Mouse (Mus musculus): ENCODE results near the gene Plekhh3. TPM values are rescaled to one million over a fixed set of nuclear protein-coding genes. Genes with fewer than 3 reads are reported as not detected.

The Plekhh3 gene
- polyA plus RNA-seq, 1 experiment, result 18.3 TPM

- Histone ChIP-seq H3K36me3 (ENCODE audit: control insufficient read depth, insufficient read depth) (no peaks in the 10 kb centered on the region), H3K79me2 (ENCODE audit: control insufficient read depth, insufficient read depth) (no peaks in the 10 kb centered on the region), H3K27me3 (ENCODE audit: control insufficient read depth, insufficient read depth, insufficient read length) (no peaks in the 10 kb centered on the region), H3K79me3 (ENCODE audit: low read depth) (no peaks in the 10 kb centered on the region), H3ac (ENCODE audit: control insufficient read depth, insufficient read length, low read depth) (no peak overlapping the region), H3K4me3 (ENCODE audit: insufficient read depth, poor library complexity, severe bottlenecking) (no peak overlapping the region)
- TF ChIP-seq MAX (IDR thresholded peaks at IDR 0.05) (no peak), USF1 (IDR thresholded peaks at IDR 0.05; ENCODE audit: low read depth) (no peak), CEBPB (IDR thresholded peaks at IDR 0.05; ENCODE audit: low read depth) (no peak), CTCF (IDR thresholded peaks at IDR 0.05; ENCODE audit: control insufficient read depth, insufficient read depth, insufficient read length) (no peak), FOSL1 (IDR thresholded peaks at IDR 0.05; ENCODE audit: insufficient read depth, low read length, poor library complexity, severe bottlenecking) (no peak), MYOG (IDR thresholded peaks at IDR 0.05; ENCODE audit: control insufficient read depth, extremely low read depth, insufficient read length) (no peak), MYOD1 (IDR thresholded peaks at IDR 0.05; ENCODE audit: control insufficient read depth, insufficient read length, low read depth) (no peak)
Measured at GRCm38 (mm10) chr11:101190181-101190912, 19.2 kb upstream of the Plekhh3 start.

- no peaks in the 10 kb centered on the region for H3K36me3 ChIP-seq (ENCODE audit: control insufficient read depth, insufficient read depth)
- no peaks in the 10 kb centered on the region for H3K79me3 ChIP-seq (ENCODE audit: low read depth)
- no peak overlapping the region for H3ac ChIP-seq (ENCODE audit: control insufficient read depth, insufficient read length, low read depth)
- no peaks in the 10 kb centered on the region for H3K27me3 ChIP-seq (ENCODE audit: control insufficient read depth, insufficient read depth, insufficient read length)
- H3K4me3 ChIP-seq (ENCODE audit: insufficient read depth, poor library complexity, severe bottlenecking), result no peak overlapping the region
- H3K79me2 ChIP-seq (ENCODE audit: control insufficient read depth, insufficient read depth), result no peaks in the 10 kb centered on the region
- TF ChIP-seq MAX (IDR thresholded peaks at IDR 0.05) (no peak), FOSL1 (IDR thresholded peaks at IDR 0.05; ENCODE audit: insufficient read depth, low read length, poor library complexity, severe bottlenecking) (no peak), MYOD1 (IDR thresholded peaks at IDR 0.05; ENCODE audit: control insufficient read depth, insufficient read length, low read depth) (no peak), CTCF (IDR thresholded peaks at IDR 0.05; ENCODE audit: control insufficient read depth, insufficient read depth, insufficient read length) (no peak), USF1 (IDR thresholded peaks at IDR 0.05; ENCODE audit: low read depth) (no peak), MYOG (IDR thresholded peaks at IDR 0.05; ENCODE audit: control insufficient read depth, extremely low read depth, insufficient read length) (no peak), CEBPB (IDR thresholded peaks at IDR 0.05; ENCODE audit: low read depth) (no peak)
Measured at GRCm38 (mm10) chr11:101189495-101190180, 18.5 kb upstream of the Plekhh3 start.

- H3K79me3 ChIP-seq (ENCODE audit: low read depth), result no peaks in the 10 kb centered on the region
- no peaks in the 10 kb centered on the region for H3K27me3 ChIP-seq (ENCODE audit: control insufficient read depth, insufficient read depth, insufficient read length)
- H3K79me2 ChIP-seq (ENCODE audit: control insufficient read depth, insufficient read depth), result no peaks in the 10 kb centered on the region
- TF ChIP-seq USF1 (IDR thresholded peaks at IDR 0.05; ENCODE audit: low read depth) (no peak), MYOD1 (IDR thresholded peaks at IDR 0.05; ENCODE audit: control insufficient read depth, insufficient read length, low read depth) (no peak), MAX (IDR thresholded peaks at IDR 0.05) (no peak), MYOG (IDR thresholded peaks at IDR 0.05; ENCODE audit: control insufficient read depth, extremely low read depth, insufficient read length) (no peak), FOSL1 (IDR thresholded peaks at IDR 0.05; ENCODE audit: insufficient read depth, low read length, poor library complexity, severe bottlenecking) (no peak), CTCF (IDR thresholded peaks at IDR 0.05; ENCODE audit: control insufficient read depth, insufficient read depth, insufficient read length) (no peak), CEBPB (IDR thresholded peaks at IDR 0.05; ENCODE audit: low read depth) (no peak)
- H3K36me3 ChIP-seq (ENCODE audit: control insufficient read depth, insufficient read depth), result no peaks in the 10 kb centered on the region
- H3K4me3 ChIP-seq (ENCODE audit: insufficient read depth, poor library complexity, severe bottlenecking), result no peak overlapping the region
- no peak overlapping the region for H3ac ChIP-seq (ENCODE audit: control insufficient read depth, insufficient read length, low read depth)
Measured at GRCm38 (mm10) chr11:101188166-101188805, 17.1 kb upstream of the Plekhh3 start.

- H3K79me3 ChIP-seq (ENCODE audit: low read depth), result no peaks in the 10 kb centered on the region
- no peaks in the 10 kb centered on the region for H3K36me3 ChIP-seq (ENCODE audit: control insufficient read depth, insufficient read depth)
- H3ac ChIP-seq (ENCODE audit: control insufficient read depth, insufficient read length, low read depth), result no peak overlapping the region
- TF ChIP-seq MYOD1 (IDR thresholded peaks at IDR 0.05; ENCODE audit: control insufficient read depth, insufficient read length, low read depth) (no peak), MYOG (IDR thresholded peaks at IDR 0.05; ENCODE audit: control insufficient read depth, extremely low read depth, insufficient read length) (no peak), MAX (IDR thresholded peaks at IDR 0.05) (no peak), CEBPB (IDR thresholded peaks at IDR 0.05; ENCODE audit: low read depth) (no peak), USF1 (IDR thresholded peaks at IDR 0.05; ENCODE audit: low read depth) (no peak), CTCF (IDR thresholded peaks at IDR 0.05; ENCODE audit: control insufficient read depth, insufficient read depth, insufficient read length) (no peak), FOSL1 (IDR thresholded peaks at IDR 0.05; ENCODE audit: insufficient read depth, low read length, poor library complexity, severe bottlenecking) (no peak)
- H3K4me3 ChIP-seq (ENCODE audit: insufficient read depth, poor library complexity, severe bottlenecking), result no peak overlapping the region
- H3K27me3 ChIP-seq (ENCODE audit: control insufficient read depth, insufficient read depth, insufficient read length), result no peaks in the 10 kb centered on the region
- no peaks in the 10 kb centered on the region for H3K79me2 ChIP-seq (ENCODE audit: control insufficient read depth, insufficient read depth)
Measured at GRCm38 (mm10) chr11:101187541-101187940, 16.4 kb upstream of the Plekhh3 start.

GRCm38 (mm10) chr11:101186526-101187247 is 15.5 kb upstream of the Plekhh3 start:
- Histone ChIP-seq H3K4me3 (ENCODE audit: insufficient read depth, poor library complexity, severe bottlenecking) (no peak overlapping the region), H3K27me3 (ENCODE audit: control insufficient read depth, insufficient read depth, insufficient read length) (no peaks in the 10 kb centered on the region), H3K79me2 (ENCODE audit: control insufficient read depth, insufficient read depth) (no peaks in the 10 kb centered on the region), H3K79me3 (ENCODE audit: low read depth) (no peaks in the 10 kb centered on the region), H3K36me3 (ENCODE audit: control insufficient read depth, insufficient read depth) (no peaks in the 10 kb centered on the region), H3ac (ENCODE audit: control insufficient read depth, insufficient read length, low read depth) (no peak overlapping the region)
- TF ChIP-seq MYOD1 (IDR thresholded peaks at IDR 0.05; ENCODE audit: control insufficient read depth, insufficient read length, low read depth), result no peak

Data from C2C12 (cell line).